Mouse (Mus musculus) olfactory bulb, adult 2 months (tissue): Measurements from ENCODE around the gene Prlhr.

Experiments used
- CTCF ChIP-seq: fragments of 200-500 bp; IDR thresholded peaks from 2 replicates; pipeline ENCODE4 v1.5.1; 2012; ENCODE audit warnings: low read depth, mild to moderate bottlenecking, low read length, moderate library complexity; ENCODE audit not compliant: insufficient read depth
- POLR2A ChIP-seq: fragments of 200-500 bp; IDR thresholded peaks from 2 replicates; pipeline ENCODE4 v1.6.1; 2012; ENCODE audit warnings: mild to moderate bottlenecking, low read depth, low read length, moderate library complexity; ENCODE audit not compliant: insufficient read depth

DNA sequence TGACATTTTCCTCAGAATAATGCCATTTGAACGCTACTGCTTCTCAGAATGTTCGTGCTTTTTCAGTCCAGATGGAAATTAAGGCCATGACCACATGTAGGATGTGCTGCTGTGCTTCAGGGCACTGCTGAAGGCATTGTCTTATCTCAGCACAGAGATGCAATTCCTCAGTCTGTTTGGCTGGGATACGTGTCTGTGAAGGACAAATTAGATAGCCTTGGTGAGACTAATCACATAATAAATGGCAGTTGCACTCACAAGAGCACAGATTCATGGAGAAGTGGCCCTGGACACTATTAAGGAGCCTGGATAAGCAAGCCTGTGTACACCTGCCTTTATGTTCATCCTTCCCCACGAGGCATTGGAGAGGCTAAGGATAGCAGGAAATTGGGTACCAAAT lies 29.1 kb upstream of the Prlhr start:
- TF ChIP-seq CTCF (no peak), POLR2A (no peak)
